Mouse (Mus musculus): ENCODE measurements at regions not wholly inside any gene's neighbourhood (a gene's known extent, or its start where the extent isn't known, plus 50 kb on each side); places are given as distances from the start of the nearest gene placed in this dataset.

- DNase-seq (ENCODE audit: low read depth, low spot score), result no peak
- Histone ChIP-seq H3K36me3 (ENCODE audit: control insufficient read depth, insufficient read depth, low read length, poor library complexity, severe bottlenecking) (no peaks in the 10 kb centered on the region), H3K27me3 (ENCODE audit: control insufficient read depth, insufficient read depth, low read length, poor library complexity, severe bottlenecking) (no peaks in the 10 kb centered on the region)
Measured at GRCm38 (mm10) chr14:62167090-62167489, 125.3 kb upstream of the Rnaseh2b start.

GRCm38 (mm10) chr14:62168711-62169110 is 123.7 kb upstream of the Rnaseh2b start:
- Histone ChIP-seq H3K27me3 (ENCODE audit: control insufficient read depth, insufficient read depth, low read length, poor library complexity, severe bottlenecking) (no peaks in the 10 kb centered on the region), H3K36me3 (ENCODE audit: control insufficient read depth, insufficient read depth, low read length, poor library complexity, severe bottlenecking) (no peaks in the 10 kb centered on the region)
- no peak for DNase-seq (ENCODE audit: low read depth, low spot score)

- H3K36me3 ChIP-seq (ENCODE audit: control insufficient read depth, insufficient read depth, low read length, poor library complexity, severe bottlenecking), result no peaks in the 10 kb centered on the region
- H3K27me3 ChIP-seq (ENCODE audit: control insufficient read depth, insufficient read depth, low read length, poor library complexity, severe bottlenecking), result no peaks in the 10 kb centered on the region
Measured at GRCm38 (mm10) chr14:62170385-62170784, 122.0 kb upstream of the Rnaseh2b start.

GRCm38 (mm10) chr14:62171256-62172047 is 120.9 kb upstream of the Rnaseh2b start:
- no peaks in the 10 kb centered on the region for H3K36me3 ChIP-seq (ENCODE audit: control insufficient read depth, insufficient read depth, low read length, poor library complexity, severe bottlenecking)
- H3K27me3 ChIP-seq (ENCODE audit: control insufficient read depth, insufficient read depth, low read length, poor library complexity, severe bottlenecking), result no peaks in the 10 kb centered on the region
- no peak for DNase-seq (ENCODE audit: low read depth, low spot score)

More at GRCm38 (mm10) chr14:62170385-62170784, 122.0 kb upstream of the Rnaseh2b start:
- peak; percentile 2 for DNase-seq (ENCODE audit: low read depth, low spot score)

- no peaks in the 10 kb centered on the region for H3K36me3 ChIP-seq (ENCODE audit: control insufficient read depth, insufficient read depth, low read length, poor library complexity, severe bottlenecking)
- DNase-seq (ENCODE audit: low read depth, low spot score), result no peak
- no peaks in the 10 kb centered on the region for H3K27me3 ChIP-seq (ENCODE audit: control insufficient read depth, insufficient read depth, low read length, poor library complexity, severe bottlenecking)
Measured at GRCm38 (mm10) chr14:62173835-62174530, 118.4 kb upstream of the Rnaseh2b start.

GRCm38 (mm10) chr14:62175384-62176048 is 116.9 kb upstream of the Rnaseh2b start:
- DNase-seq (ENCODE audit: low read depth, low spot score), result no peak
- Histone ChIP-seq H3K27me3 (ENCODE audit: control insufficient read depth, insufficient read depth, low read length, poor library complexity, severe bottlenecking) (no peaks in the 10 kb centered on the region), H3K36me3 (ENCODE audit: control insufficient read depth, insufficient read depth, low read length, poor library complexity, severe bottlenecking) (no peaks in the 10 kb centered on the region)

- no peaks in the 10 kb centered on the region for H3K27me3 ChIP-seq (ENCODE audit: control insufficient read depth, insufficient read depth, low read length, poor library complexity, severe bottlenecking)
- no peak for DNase-seq (ENCODE audit: low read depth, low spot score)
- no peaks in the 10 kb centered on the region for H3K36me3 ChIP-seq (ENCODE audit: control insufficient read depth, insufficient read depth, low read length, poor library complexity, severe bottlenecking)
Measured at GRCm38 (mm10) chr14:62177509-62177908, 114.9 kb upstream of the Rnaseh2b start.

- H3K36me3 ChIP-seq (ENCODE audit: control insufficient read depth, insufficient read depth, low read length, poor library complexity, severe bottlenecking), result no peaks in the 10 kb centered on the region
- DNase-seq (ENCODE audit: low read depth, low spot score), result no peak
- H3K27me3 ChIP-seq (ENCODE audit: control insufficient read depth, insufficient read depth, low read length, poor library complexity, severe bottlenecking), result no peaks in the 10 kb centered on the region
Measured at GRCm38 (mm10) chr14:62187360-62187759, 105.0 kb upstream of the Rnaseh2b start.

- Histone ChIP-seq H3K27me3 (ENCODE audit: control insufficient read depth, insufficient read depth, low read length, poor library complexity, severe bottlenecking) (no peaks in the 10 kb centered on the region), H3K36me3 (ENCODE audit: control insufficient read depth, insufficient read depth, low read length, poor library complexity, severe bottlenecking) (no peaks in the 10 kb centered on the region)
- no peak for DNase-seq (ENCODE audit: low read depth, low spot score)
Measured at GRCm38 (mm10) chr14:62188147-62188885, 104.1 kb upstream of the Rnaseh2b start.

GRCm38 (mm10) chr14:62191624-62192023 is 100.8 kb upstream of the Rnaseh2b start:
- no peak for DNase-seq (ENCODE audit: low read depth, low spot score)
- H3K27me3 ChIP-seq (ENCODE audit: control insufficient read depth, insufficient read depth, low read length, poor library complexity, severe bottlenecking), result no peaks in the 10 kb centered on the region
- no peaks in the 10 kb centered on the region for H3K36me3 ChIP-seq (ENCODE audit: control insufficient read depth, insufficient read depth, low read length, poor library complexity, severe bottlenecking)

- no peaks in the 10 kb centered on the region for H3K27me3 ChIP-seq (ENCODE audit: control insufficient read depth, insufficient read depth, low read length, poor library complexity, severe bottlenecking)
- no peak for DNase-seq (ENCODE audit: low read depth, low spot score)
- H3K36me3 ChIP-seq (ENCODE audit: control insufficient read depth, insufficient read depth, low read length, poor library complexity, severe bottlenecking), result no peaks in the 10 kb centered on the region
Measured at GRCm38 (mm10) chr14:62192814-62193213, 99.6 kb upstream of the Rnaseh2b start.

GRCm38 (mm10) chr14:62193371-62193770 is 99.0 kb upstream of the Rnaseh2b start:
- no peaks in the 10 kb centered on the region for H3K27me3 ChIP-seq (ENCODE audit: control insufficient read depth, insufficient read depth, low read length, poor library complexity, severe bottlenecking)
- H3K36me3 ChIP-seq (ENCODE audit: control insufficient read depth, insufficient read depth, low read length, poor library complexity, severe bottlenecking), result no peaks in the 10 kb centered on the region
- DNase-seq (ENCODE audit: low read depth, low spot score), result no peak

- H3K36me3 ChIP-seq (ENCODE audit: control insufficient read depth, insufficient read depth, low read length, poor library complexity, severe bottlenecking), result no peaks in the 10 kb centered on the region
- DNase-seq (ENCODE audit: low read depth, low spot score), result no peak
Measured at GRCm38 (mm10) chr14:62196776-62197175, 95.6 kb upstream of the Rnaseh2b start.

GRCm38 (mm10) chr14:62198476-62199190 is 93.8 kb upstream of the Rnaseh2b start:
- DNase-seq (ENCODE audit: low read depth, low spot score), result no peak
- no peaks in the 10 kb centered on the region for H3K27me3 ChIP-seq (ENCODE audit: control insufficient read depth, insufficient read depth, low read length, poor library complexity, severe bottlenecking)
- H3K36me3 ChIP-seq (ENCODE audit: control insufficient read depth, insufficient read depth, low read length, poor library complexity, severe bottlenecking), result no peaks in the 10 kb centered on the region

More at GRCm38 (mm10) chr14:62196776-62197175, 95.6 kb upstream of the Rnaseh2b start:
- H3K27me3 ChIP-seq (ENCODE audit: control insufficient read depth, insufficient read depth, low read length, poor library complexity, severe bottlenecking), result no peaks in the 10 kb centered on the region

Measured in splenic B cell, adult 2 months (primary cell).